Mouse (Mus musculus) forebrain, embryonic 14.5 days (tissue): Measurements from ENCODE around the gene Snx32. TPM values are rescaled to one million over a fixed set of nuclear protein-coding genes. Genes with fewer than 3 reads are reported as not detected.
A peak's percentile ranks its signal among the peaks of the same experiment; 100 is the strongest.

Source experiments
- ATAC-seq: fragments of 200-750 bp; cut with Nextera tagmentation; 2 replicates; pipeline ENCODE4 v1.8.0; 2017; ENCODE audit warnings: mild to moderate bottlenecking, moderate library complexity
- DNase-seq: peaks from one replicate; pipeline ENCODE4 v3.0.0-alpha.2; 2015; ENCODE audit warnings: low spot score
- H3K27ac ChIP-seq: fragments of 300-500 bp; sonication (generic); 2 replicates; pipeline ENCODE4 v1.5.1; 2014; ENCODE audit warnings: low read depth, mild to moderate bottlenecking, control low read depth, low read length, moderate library complexity
- H3K27me3 ChIP-seq: fragments of 300-500 bp; sonication (generic); replicated peaks from 2 replicates; pipeline ENCODE4 v1.6.1; 2014; ENCODE audit warnings: low read length, control low read depth, mixed read lengths; ENCODE audit not compliant: control insufficient read depth, insufficient read depth
- H3K36me3 ChIP-seq: fragments of 300-500 bp; sonication (generic); 2 replicates; pipeline ENCODE4 v1.6.1; 2014; ENCODE audit warnings: low read length, control low read depth; ENCODE audit not compliant: control insufficient read depth, insufficient read depth
- H3K4me1 ChIP-seq: fragments of 300-500 bp; sonication (generic); 2 replicates; pipeline ENCODE4 v1.6.1; 2014; ENCODE audit warnings: antibody characterized with exemption, low read length, control low read depth; ENCODE audit not compliant: control insufficient read depth, insufficient read depth
- H3K4me2 ChIP-seq: fragments of 300-500 bp; sonication (generic); 2 replicates; pipeline ENCODE4 v1.6.1; 2014; ENCODE audit warnings: mild to moderate bottlenecking, control low read depth, low read length
- H3K4me3 ChIP-seq: fragments of 300-500 bp; sonication (generic); 2 replicates; pipeline ENCODE4 v1.5.1; 2014; ENCODE audit warnings: low read depth, low read length, control low read depth
- H3K9ac ChIP-seq: fragments of 300-500 bp; sonication (generic); 2 replicates; pipeline ENCODE4 v1.6.1; 2014; ENCODE audit warnings: mild to moderate bottlenecking, low read length, control low read depth, moderate library complexity
- H3K9me3 ChIP-seq: fragments of 300-500 bp; sonication (generic); replicated peaks from 2 replicates; pipeline ENCODE4 v1.6.1; 2016; ENCODE audit warnings: low read length, control low read depth, mixed read lengths; ENCODE audit not compliant: control insufficient read depth
- WGBS: fragments of 180-500 bp; shearing (Covaris S2); extraction: QIAGEN DNeasy Blood & Tissue Kit; methylation state at CpG from one replicate; pipeline ENCODE4 v1.1.7; 2014; 5-methylcytosine and 5-hydroxymethylcytosine counted together
- polyA plus RNA-seq: library from polyadenylated mRNA; unstranded; fragments of >200 nt; fragmentation: Nextera tagmentation; extraction: Ambion mirVana; gene quantifications from 2 replicates; pipeline ENCODE4 v1.2.1, GENCODE M21; 2014

Snx32 gene
- polyA plus RNA-seq = 55.3 and 73.2 TPM in 2 replicates

DNA sequence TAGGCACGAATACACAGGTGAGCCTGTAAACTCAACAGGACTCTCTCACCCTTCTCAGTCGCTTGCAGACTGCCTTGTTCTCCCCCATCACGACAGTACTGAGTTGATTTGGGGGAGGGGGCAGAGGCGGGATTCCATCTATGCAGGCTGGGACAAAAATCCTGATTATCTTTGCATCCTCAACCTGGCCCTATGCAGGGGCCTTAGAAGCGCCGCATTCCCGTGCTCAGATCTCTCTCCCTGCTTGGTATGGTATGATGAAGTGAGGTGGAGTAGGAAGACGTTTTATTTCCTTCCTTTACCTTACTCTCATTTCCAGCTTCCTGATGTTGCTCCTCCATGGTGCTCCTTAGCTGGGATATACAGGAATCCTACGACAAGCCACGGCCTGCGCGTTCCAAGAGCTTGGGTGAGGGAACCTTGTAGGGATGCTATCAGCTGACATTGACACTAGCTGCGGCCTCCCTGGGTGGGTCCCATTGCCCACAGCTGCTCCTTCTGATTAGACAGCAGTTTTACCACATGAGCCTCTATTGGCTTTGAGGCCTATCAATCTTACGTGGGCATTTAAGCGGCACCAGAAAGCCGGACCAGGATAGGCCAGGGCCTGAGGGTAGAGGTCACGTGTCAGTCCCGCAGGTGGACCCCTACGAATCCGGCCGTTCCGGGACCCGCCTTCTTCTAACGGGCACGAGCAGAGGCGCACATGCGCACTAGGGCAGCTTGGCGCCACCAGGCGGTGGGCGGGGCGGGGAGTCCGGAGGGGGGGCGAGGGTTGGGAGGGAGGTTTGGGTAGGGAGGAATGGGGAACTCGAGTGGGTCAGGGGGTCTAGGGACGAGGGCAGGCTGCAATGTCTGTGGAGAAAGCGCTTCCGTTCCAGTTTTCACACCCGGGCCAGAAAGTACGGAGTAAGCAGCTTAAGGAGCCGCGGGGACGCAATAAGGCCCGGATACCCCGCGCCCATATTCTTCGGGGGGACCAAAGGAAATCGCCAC, at the start of gene Snx32:
Gene Snx32, minus strand, starts transcription at position 508 of the 996 bp plus-strand sequence.
- Histone ChIP-seq H3K4me3 (peak within 1 kb of the TSS; percentile 42), H3K27ac (no peak within 1 kb of the TSS), H3K9me3 (no peaks in the 10 kb centered on the region), H3K36me3 (no peaks in the 10 kb centered on the region), H3K9ac (peak within 1 kb of the TSS; percentile 59), H3K4me1 (peaks cover 7% of the 10 kb centered on the region; the same call in 1 of the 2 replicates), H3K4me2 (peak within 1 kb of the TSS; percentile 53), H3K27me3 (no peaks in the 10 kb centered on the region)
- 3% methylated on average over 47 of the region's 47 CpGs for WGBS
- ATAC-seq (peak; percentile 100), DNase-seq (peak; percentile 99)

DNA sequence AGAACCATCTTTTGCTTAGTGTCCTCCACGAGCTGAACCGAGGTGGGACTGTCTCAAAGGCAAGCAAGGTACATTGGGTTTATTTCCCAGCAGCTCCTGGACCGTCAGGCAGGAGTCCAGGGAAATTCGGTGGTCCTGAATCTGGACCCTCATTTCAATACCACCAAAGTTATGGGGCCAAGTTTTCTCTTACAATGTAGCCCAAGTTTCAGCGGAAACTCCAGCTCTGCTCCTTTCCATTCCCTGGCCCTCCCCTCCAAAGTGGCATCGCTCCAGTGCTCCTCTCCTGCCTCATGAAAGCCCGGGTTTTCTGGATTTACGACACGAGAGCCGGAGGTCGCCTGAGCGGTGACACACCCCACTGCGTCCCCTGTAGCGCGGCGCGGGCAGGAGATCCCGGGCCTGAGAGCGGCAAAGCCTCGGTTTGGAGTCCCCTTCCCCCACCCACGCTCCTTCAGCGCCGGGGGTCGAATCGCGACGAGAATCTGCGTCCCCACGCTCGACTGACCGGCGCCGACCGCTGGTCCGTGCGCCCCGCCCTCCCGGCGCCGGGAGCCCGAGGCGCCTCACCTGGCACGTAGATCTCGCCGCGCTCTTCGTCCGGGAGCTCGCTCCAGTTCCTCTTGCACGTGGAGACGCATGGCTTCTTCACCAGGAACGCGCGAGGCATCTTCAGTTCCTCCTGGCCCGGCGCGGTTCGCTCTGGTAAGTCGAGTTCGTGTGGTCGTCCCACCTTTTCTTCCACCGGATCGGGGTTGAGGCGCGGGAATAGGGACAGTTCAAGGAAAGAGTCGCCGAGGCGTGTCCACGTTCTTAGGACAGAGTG, 49.5 kb upstream of the Snx32 start:
- DNase-seq = no peak
- peak overlapping the region; percentile 48 for H3K4me2 ChIP-seq
- 1% methylated on average over 69 of the region's 69 CpGs for WGBS
- peak overlapping the region; percentile 27 for H3K4me3 ChIP-seq
- ATAC-seq = no peak
- H3K4me1 ChIP-seq = 0 out of 2 replicates have a peak, but pooled peaks cover 6% of the 10 kb centered on the region
- peaks cover 58% of the 10 kb centered on the region for H3K27me3 ChIP-seq
- H3K27ac ChIP-seq = no peak overlapping the region
- no peaks in the 10 kb centered on the region for H3K9me3 ChIP-seq
- no peaks in the 10 kb centered on the region for H3K36me3 ChIP-seq
- peak overlapping the region; percentile 29; the same call in 1 of the 2 replicates for H3K9ac ChIP-seq

DNA sequence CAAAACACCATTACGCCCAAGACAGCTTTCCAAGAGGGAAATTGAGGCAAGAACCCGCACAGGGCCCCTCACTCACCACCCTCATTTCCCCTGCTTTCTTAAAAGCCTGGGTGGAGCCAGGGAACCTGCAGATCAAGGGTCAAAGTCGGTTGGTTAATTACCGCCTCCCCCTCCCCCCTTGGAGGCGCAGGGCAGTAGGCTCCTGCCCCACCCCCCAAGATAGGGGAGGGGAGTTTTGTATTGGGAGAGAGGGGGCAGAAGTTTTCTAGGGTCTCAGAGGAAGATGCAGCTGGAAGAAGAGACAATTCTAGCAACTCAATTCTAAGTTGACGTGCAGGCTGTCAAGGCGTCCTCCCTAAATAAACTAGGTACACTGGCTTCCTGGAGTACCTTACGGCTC, 48.9 kb upstream of the Snx32 start:
- Histone ChIP-seq H3K4me3 (no peak overlapping the region), H3K4me1 (0 out of 2 replicates have a peak, but pooled peaks cover 6% of the 10 kb centered on the region), H3K36me3 (no peaks in the 10 kb centered on the region), H3K27ac (no peak overlapping the region), H3K4me2 (no peak overlapping the region), H3K9ac (no peak overlapping the region), H3K27me3 (peaks cover 58% of the 10 kb centered on the region), H3K9me3 (no peaks in the 10 kb centered on the region)
- WGBS = 16% methylated on average over 8 of the region's 8 CpGs
- DNase-seq (no peak), ATAC-seq (no peak)

DNA sequence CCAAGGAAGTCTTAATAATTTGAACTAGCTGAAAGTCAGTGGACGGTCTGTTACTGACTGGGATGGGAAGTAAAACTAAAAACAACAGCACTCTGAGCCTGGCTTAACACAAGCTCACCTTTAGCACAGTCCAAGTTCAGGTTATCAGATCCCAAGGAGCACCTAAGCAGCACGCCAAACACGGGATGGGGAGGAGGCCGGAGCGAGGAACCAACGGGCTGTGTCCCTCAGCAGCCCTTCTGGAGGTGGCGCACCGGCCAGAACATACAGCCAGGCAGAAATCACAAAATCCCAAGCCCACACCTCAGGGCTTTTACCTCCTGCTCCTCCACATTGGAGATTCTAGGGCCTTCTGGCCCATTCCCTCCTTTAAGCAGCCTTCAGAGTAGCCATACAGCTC, 48.4 kb upstream of the Snx32 start:
- 64% methylated on average over 8 of the region's 8 CpGs for WGBS
- H3K36me3 ChIP-seq = no peaks in the 10 kb centered on the region
- no peak overlapping the region for H3K4me2 ChIP-seq
- no peak overlapping the region for H3K4me3 ChIP-seq
- H3K27ac ChIP-seq = no peak overlapping the region
- no peak overlapping the region for H3K9ac ChIP-seq
- no peak for ATAC-seq
- H3K4me1 ChIP-seq = 0 out of 2 replicates have a peak, but pooled peaks cover 6% of the 10 kb centered on the region
- DNase-seq = no peak
- H3K9me3 ChIP-seq = no peaks in the 10 kb centered on the region
- H3K27me3 ChIP-seq = peaks cover 58% of the 10 kb centered on the region

DNA sequence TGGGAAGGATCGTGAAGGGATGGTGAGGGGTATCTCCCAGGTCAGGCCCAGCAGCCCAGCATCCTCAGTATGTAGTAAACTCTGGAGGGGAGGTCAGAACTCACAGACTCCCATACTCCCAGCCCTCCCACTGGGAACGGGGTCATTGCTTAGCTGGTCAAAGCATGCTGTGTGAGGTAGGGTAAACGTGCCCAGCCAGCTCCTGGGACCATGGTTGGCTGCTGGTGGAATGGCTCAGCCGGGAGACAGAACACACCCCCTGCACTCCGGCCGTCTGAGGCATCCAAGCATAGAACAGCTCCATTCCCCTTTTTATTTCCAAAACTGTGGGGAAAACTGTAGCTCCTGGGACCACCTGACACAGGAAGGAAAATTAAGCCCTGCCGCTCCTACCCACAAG, 47.8 kb upstream of the Snx32 start:
- WGBS = 48% methylated on average over 7 of the region's 7 CpGs
- no peak overlapping the region for H3K27ac ChIP-seq
- no peak overlapping the region for H3K9ac ChIP-seq
- no peaks in the 10 kb centered on the region for H3K9me3 ChIP-seq
- no peak overlapping the region for H3K4me3 ChIP-seq
- ATAC-seq = no peak
- H3K27me3 ChIP-seq = peaks cover 55% of the 10 kb centered on the region
- no peak for DNase-seq
- no peak overlapping the region for H3K4me2 ChIP-seq
- no peaks in the 10 kb centered on the region for H3K36me3 ChIP-seq
- 0 out of 2 replicates have a peak, but pooled peaks cover 6% of the 10 kb centered on the region for H3K4me1 ChIP-seq

DNA sequence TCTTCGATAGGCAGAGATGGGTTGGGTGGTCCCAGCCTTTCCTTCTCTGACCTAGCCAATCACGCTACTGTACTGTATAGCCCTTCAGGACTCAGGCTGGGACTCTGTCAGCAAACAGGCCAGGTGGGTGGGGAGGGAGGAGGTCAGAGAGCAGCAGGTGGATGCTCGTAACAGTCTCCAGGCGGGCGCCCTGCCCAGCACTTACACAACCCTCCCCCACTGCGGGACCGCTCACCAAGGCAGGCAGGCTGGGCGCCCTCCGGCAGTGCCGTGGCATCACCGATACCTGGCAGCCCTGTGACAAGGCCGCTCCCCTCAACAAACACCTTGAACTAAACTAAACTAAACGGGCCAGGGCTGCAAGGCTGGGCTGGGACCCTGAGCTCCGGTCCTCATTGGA, 43.9 kb upstream of the Snx32 start:
- 84% methylated on average over 14 of the region's 14 CpGs for WGBS

DNA sequence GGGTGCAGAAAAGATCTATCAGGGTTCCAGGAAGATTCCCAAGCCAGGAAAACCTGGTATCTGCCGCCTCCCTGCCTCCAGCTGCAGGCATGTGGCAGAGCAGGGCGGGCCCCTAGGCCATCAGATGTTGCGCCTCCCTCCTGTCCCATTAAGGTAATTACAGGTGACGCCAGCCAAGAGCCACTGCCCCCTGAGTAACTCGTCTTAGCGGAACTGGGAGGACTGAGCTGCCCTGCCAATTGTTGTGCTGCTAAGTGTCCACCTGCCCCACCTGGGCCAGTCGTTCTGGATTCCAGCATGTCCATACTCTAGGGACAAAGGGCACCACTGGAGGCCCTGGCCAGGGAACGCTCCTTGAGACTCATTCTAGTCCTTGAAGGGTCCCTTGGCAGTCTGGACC, 43.5 kb upstream of the Snx32 start:
- Histone ChIP-seq H3K4me3 (no peak overlapping the region), H3K27me3 (peaks cover 11% of the 10 kb centered on the region), H3K9me3 (no peaks in the 10 kb centered on the region), H3K4me2 (no peak overlapping the region), H3K27ac (no peak overlapping the region), H3K36me3 (no peaks in the 10 kb centered on the region), H3K9ac (no peak overlapping the region), H3K4me1 (no peaks in the 10 kb centered on the region)
- 59% methylated on average over 8 of the region's 8 CpGs for WGBS
- no peak for ATAC-seq
- no peak for DNase-seq

More for the DNA sequence above, 43.9 kb upstream of the Snx32 start:
- DNase-seq = no peak
- Histone ChIP-seq H3K4me2 (no peak overlapping the region), H3K9me3 (no peaks in the 10 kb centered on the region), H3K4me3 (no peak overlapping the region), H3K9ac (no peak overlapping the region), H3K36me3 (no peaks in the 10 kb centered on the region), H3K27me3 (peaks cover 15% of the 10 kb centered on the region), H3K4me1 (no peaks in the 10 kb centered on the region), H3K27ac (no peak overlapping the region)
- no peak for ATAC-seq

DNA sequence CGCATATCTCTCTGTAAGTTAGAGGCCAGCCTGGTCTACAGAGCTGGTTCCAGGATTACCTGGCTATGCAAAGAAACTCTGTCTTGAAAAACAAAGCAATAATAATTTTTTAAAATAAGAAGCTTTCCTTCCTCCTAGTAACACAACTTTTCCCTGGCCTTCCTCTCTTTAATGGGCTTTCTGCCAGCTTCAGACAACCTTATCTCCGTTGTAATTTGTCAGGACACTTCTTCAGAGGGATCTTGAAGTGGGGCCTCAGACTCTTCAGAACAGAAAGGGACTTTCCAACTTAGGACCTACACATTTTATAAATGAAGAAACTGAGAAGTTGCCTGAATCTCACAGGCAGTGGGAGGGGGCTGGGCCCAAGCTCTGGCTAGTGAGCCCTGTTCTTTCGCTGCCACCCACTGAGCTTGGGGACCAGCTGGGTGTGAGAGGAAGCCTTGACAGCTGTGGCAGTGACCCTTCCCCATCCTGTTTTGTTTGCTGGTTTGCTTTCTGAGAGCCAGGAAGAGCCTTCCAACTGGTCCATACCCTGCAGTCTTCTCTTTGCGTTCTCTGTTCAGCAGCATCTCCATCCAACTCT, 37.2 kb upstream of the Snx32 start:
- ATAC-seq (no peak), DNase-seq (no peak)
- Histone ChIP-seq H3K9me3 (no peaks in the 10 kb centered on the region), H3K9ac (no peak overlapping the region), H3K4me2 (no peak overlapping the region), H3K27ac (no peak overlapping the region), H3K4me3 (no peak overlapping the region), H3K27me3 (no peaks in the 10 kb centered on the region), H3K4me1 (no peaks in the 10 kb centered on the region), H3K36me3 (no peaks in the 10 kb centered on the region)
- 80% methylated on average over 4 of the region's 4 CpGs for WGBS
